Mouse (Mus musculus) NIH3T3 (cell line): ENCODE measurements around the gene Rnf157.
"Not testable (repeated sequence)": the region's sequence is repeated elsewhere in the genome, so short reads cannot be mapped to it uniquely, and the experiment has no call there.

Experiments
- DNase-seq: peaks from one replicate; pipeline ENCODE4 v3.0.0-alpha.2; 2012; ENCODE audit warnings: low read depth

The Rnf157 gene

DNA sequence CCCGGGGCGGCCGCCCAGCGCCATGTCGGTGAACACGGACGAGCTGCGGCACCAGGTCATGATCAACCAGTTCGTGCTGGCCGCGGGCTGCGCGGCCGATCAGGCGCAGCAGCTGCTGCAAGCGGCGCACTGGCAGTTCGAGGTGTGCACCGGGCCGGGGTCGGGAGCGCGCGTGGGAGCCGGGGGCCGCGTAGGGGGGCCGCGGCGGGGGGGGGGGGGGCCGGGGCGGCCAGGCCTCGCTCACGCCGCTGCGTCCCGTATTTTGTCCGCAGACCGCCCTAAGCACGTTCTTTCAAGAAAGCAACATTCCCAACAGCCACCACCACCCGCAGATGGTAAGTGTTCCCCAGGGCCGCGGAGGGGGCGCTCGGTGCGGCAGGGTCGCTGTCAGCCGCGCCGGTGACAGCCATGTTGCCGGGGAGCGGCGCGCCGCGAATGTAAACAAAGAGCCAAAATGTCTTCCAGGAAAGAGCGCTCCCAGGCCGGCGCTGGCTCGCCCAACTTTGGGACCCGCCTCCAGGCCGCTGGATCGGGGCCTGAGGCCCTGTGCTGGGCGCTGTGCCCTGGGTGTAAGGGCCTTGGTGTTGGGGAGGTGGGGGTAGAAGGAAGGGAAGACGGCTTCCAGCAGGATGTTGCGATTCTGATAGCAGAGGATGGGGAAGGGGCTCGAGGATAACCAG lies 21.6 kb upstream of the Rnf157 start:
- DNase-seq: peak; percentile 90

DNA sequence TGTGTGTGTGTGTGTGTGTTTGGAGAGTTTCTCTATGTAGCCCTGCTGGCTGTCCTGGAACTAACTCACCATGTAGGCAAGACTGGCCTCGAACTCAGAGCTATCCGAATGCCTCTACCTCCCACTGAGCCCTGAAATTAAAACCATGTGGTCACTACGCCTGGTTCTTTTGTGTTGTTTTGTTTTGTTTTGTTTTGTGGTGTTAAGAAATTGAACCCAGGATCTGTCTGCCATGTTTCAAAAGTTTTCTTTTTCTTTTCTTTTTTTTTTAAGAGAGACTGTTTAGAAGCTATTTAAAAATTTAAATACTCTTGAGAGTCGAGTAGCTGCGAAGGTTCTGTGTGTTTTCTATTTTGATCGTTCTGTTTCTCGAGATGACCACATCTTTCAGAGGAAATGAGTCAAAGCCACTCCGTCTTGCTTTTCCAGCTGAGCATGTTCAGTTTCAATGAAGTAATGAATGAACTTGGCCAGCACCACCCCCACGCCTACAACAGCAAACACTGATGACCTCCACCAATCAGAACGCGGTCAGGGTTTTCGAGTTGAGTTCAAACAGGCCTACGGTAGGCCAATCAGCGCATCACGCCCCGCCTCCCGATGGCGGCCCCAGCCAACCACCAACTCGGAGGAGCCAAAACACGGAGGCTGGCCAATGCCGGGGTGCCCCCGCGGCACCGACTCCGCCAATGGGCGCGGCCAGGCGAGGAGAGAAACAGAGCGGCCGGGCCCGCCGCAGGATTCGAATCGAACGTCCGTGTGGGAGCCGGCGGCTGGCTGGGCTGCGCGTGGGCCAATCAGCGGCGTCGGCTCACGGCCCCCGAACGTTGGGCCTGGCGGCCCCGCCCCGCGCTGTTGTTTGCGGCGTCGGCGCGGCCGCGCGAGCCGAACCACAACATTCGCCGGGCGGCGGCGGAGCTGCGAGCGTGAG lies 20.8 kb upstream of the Rnf157 start, which contains the start of gene Ubald2:
TSS of gene Ubald2 (plus strand) at position 739 of the 931 bp plus-strand sequence.
- DNase-seq: peak; percentile 100

DNA sequence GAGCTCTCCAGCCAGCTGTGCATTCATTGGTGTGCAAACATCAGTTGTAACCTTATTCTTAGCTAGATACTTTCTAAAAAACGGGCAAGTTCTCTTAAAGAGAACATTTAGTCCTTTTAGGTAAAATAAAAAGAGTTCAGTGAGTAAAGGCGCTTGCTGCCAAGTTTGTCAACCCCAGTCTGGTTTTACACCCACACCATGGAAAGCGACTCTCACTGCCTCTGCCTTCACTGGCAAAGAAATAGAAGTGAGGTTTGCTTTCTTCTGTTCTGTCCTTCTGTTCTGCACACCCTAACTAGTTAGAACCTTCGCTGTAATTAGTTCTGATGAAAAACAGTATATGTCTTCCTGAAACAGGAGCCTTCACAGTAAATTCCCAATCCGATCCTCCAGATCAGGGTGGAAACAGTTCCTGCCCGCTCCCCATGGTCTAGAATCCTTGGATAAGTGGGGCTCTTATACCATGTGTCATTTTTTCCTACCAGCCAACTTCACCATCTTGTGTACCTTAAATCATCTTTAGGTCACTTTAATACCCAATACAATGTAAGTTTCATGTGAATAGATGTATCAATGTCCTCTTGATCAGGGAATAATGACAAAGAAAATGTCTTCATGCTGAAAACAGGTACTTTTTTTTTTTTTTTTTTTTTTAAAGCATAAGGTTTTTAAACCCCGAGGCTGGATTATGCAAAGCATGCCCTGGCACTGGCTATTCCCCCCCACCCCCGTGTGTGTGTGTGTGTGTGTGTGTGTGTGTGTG lies 19.9 kb upstream of the Rnf157 start:
- DNase-seq: no peak

DNA sequence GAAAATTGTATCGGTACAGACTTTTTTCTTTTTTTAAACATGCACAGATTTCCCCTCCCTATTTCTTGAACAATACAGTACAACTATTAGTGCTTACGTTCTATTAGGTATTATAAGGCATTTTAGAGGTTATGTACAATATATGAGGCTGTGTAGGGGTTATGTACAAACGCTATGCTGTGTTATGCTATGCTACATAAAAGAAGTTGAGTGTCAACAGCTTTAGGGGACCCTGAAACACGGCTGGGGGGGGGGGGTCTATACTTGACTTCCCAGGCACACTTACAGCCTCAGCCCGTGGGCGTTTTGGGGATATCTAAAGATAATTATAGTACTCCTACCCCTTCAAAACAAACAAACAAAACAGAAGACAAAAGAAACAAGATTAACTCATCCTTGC lies 19.3 kb upstream of the Rnf157 start:
- no peak for DNase-seq

DNA sequence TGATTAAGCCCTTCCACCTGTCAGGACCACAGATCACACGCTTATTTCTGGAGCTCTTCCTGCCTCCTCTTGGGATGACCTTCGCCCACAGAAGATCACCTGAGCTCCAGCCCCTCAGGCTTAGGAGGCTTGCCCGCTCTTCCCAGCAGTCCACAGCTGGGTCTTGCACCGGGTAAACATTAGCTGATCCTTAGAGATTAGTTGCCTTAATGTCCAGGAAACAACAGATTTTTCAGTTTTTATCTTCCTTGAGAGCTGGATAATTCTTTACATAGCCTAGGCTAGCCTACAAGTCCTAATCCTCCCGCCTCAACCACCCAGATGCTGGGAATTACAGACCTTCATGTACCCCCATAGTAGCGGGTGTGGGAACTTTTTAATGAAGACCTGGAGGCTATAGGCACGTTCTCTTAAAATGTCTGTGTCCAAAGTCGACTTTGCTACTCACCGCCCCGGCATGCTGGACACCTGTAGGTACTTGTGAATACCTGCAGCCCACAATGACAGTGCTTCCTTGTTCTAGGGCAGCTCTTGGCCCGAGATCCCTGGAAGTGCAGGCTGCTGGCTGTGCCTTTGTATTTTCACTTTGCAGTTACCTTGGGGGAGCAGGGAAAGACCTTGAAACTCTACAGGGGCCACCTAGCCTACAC lies 18.7 kb upstream of the Rnf157 start:
- DNase-seq: no peak

DNA sequence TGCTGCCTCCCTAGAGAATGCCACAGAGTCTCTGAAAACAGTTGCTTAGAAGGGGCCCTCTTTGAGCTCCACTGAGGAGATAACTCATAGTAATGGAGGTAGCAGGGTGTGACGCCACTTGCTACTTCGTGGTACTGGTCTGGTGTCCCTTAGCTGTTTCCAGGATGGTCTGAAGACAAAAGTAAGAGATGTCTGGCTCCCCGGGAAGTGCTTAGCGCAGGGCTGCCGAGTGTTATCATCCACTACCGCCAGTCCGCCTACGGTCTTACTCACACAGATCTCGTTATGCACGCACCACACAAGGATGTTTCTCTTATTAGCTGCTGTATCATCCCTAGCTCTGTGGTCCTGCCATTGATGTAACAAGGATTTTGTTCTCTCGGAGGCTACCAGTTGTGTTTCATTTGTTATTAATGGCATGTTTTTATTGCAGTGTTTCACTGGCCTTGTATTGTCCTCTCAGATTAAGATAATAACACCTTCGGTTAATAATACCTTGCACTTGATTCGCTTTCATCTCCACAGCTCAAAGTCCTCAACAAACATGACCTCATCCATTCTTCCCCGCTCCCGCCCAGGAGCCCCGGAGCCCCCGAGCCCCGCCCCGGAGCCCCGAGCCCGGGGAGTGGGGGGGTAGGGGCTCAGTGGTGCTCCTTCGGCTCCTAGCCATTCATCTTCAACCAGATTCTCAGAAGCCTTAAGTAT lies 18.0 kb upstream of the Rnf157 start:
- no peak for DNase-seq

GRCm38 (mm10) chr11:116429862-116430613 lies 17.2 kb upstream of the Rnf157 start:
- no peak for DNase-seq

- DNase-seq: no peak
Measured at GRCm38 (mm10) chr11:116428872-116429859, 16.3 kb upstream of the Rnf157 start.

GRCm38 (mm10) chr11:116426852-116427575 lies 14.2 kb upstream of the Rnf157 start:
- no peak for DNase-seq

DNA sequence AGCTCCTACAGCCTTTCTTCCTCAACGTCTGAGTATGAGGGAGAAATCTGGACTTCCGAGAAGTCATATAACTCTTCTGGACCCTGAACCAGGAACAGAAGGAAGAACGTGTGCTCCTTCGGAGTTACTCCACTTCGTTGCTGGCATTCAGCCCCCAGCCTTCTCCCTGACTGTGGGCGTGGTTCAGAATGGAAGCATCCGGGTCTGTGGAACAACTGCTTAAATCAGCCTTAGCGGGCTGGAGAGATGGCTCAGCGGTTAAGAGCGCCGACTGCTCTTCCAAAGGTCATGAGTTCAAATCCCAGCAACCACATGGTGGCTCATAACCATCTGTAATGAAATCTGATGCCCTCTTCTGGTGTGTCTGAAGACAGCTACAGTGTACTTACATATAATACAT lies 13.5 kb upstream of the Rnf157 start:
- not testable (repeated sequence) for DNase-seq

DNA sequence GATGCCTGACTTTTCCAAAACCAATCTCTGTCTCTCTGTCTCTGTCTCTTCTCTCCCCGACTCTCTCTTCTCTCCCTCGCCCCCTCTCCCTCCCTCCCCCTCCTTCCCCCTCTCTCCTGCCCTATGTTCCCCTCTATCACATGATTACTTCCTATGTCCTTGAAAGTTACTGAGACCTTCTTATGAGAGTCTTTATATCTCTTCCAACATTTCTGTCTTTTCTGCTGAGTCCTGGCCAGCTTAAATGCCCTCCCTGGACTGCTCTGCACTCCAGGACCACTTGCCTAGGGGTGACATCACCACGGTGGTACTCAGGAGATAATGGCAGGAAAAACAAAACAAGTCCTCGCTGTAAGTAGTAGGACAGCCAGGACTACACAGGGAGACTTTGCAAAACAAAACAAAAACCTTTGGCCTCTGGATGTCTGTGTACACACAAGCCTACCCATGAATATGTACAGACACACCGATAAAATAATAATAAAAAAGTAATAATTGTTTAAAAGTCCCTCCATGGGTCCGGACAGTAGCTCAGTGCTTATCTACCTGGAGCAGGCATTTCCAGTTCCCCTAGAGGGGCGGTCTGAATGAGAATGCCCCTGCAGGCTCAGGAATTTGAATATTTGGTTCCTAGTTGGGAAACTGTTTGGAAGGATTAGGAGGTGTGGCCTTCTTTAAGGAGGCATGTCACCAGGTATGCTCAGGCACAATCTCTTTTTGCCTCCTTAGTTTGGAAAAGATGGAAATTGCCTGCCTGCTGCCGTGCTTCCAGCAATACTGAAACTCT lies 12.0 kb upstream of the Rnf157 start:
- DNase-seq: no peak

GRCm38 (mm10) chr11:116423782-116424620 lies 11.2 kb upstream of the Rnf157 start:
- DNase-seq: no peak

DNA sequence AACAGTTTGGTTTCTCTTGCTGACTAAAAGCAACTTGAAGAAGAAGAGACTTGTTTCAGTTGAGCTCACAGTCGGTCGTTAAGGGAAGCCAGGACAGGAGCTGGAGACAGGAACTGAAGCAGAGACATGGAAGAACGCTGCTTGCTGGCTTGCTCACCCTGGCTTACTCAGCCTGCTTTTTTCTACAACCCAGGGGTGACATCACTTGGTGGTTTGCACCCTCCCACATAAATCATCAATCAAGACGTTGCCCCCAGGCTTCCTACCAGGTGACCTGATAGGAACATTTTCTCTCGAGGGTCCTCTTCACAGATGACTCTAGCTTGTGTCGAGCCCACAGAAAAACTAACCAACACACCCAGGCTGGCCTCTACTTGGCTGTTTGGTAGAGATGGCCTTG lies 10.4 kb upstream of the Rnf157 start:
- no peak for DNase-seq

DNA sequence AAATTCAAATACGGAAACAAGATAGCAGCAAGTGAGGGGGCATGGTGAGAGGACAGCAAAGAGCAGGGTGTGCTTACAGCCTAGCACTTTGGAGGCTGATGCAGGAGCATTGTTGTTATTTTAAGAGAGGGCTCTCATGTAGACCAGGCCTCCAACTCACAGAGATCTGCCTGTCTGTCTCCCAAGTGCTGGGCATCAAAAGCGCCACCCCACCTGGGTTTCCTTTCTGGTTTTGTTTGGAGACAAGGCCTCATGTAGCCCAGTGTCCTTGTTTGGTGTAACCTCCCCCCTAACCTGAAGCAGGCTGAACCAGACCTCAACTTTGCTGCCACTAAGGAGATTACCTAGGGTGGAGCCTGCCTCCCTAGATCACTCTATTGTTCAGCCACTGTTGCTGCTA lies 9.7 kb upstream of the Rnf157 start:
- DNase-seq: no peak

DNA sequence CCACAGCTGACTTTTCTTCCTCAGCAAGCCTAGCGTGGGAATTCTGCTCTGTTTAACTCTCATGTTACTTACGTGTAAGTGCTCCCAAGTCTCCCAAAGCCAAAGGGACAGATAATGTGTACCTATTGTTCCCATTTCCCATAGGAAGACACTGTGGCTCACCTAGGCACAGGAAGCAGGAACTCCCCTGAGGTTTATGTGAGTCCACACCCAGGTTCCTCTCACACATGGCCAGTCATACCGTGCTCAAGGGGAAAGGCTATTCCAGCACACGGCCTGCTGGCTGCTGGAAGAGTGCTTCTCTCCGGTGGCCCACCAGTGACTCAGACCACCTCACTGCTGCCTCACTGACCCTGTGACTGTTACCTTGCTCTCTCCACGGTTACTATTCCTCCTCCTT lies 8.3 kb upstream of the Rnf157 start:
- DNase-seq: no peak

DNA sequence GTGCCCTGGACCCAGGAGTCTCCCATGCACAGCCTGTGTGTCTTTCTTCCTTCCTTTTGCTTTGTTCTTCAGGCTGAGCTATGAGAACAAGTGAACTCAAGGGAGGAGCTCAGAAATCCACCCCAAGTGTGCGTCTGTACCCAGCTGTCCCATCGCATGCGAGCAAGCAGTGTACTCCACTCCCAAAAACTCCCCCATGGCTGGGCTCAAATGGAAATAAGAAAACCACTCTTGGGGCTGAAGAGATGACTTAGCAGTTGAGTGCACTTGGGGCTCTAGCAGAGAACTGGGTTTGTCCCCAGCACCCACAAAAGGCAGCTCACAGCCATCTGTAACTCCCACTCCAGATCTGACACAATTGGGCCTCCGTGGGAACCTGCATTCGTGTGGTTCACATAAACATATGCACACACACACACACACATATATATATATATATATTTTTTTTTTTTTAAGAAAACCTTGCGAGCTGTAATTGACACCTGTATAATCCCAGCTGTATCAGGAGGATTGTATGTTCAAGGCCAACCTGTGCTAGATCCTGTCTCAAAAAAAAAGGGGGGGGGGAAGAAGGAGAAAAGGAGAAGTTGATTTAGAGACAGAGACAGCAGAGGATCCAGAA lies 6.1 kb upstream of the Rnf157 start:
- no peak for DNase-seq
